Mouse (Mus musculus): ENCODE data around the gene 4921517D22Rik.

GRCm38 (mm10) chr13:59652651-59653050 lies 41.3 kb downstream of the 4921517D22Rik start:
- no peak for TF ChIP-seq CTCF (IDR thresholded peaks at IDR 0.05; ENCODE audit: low read depth, low read length)
- TF ChIP-seq POLR2A (IDR thresholded peaks at IDR 0.05; ENCODE audit: extremely low read depth, insufficient read depth, low read length): no peak

Measured in liver, adult 2 months (tissue).